Mouse (Mus musculus) adrenal gland, adult 2 months (tissue): Measurements from ENCODE around the gene Psma3. TPM values are rescaled to one million over a fixed set of nuclear protein-coding genes. Genes with fewer than 3 reads are reported as not detected.
"Not testable (repeated sequence)": the region's sequence is repeated elsewhere in the genome, so short reads cannot be mapped to it uniquely, and the experiment has no call there.

Source experiments
- DNase-seq: peaks from one replicate; pipeline ENCODE4 v3.0.0; 2021
- polyA plus RNA-seq: library from polyadenylated mRNA; depleted of rRNA; stranded (reverse); fragments of >200 nt; gene quantifications from 2 replicates; pipeline ENCODE4 v1.2.3, GENCODE M21; 2012
- total RNA-seq, 2 experiments: library from RNA; stranded (reverse); gene quantifications; 2 replicates each; pipeline ENCODE4 v1.2.3; 2021

The Psma3 gene
- total and polyA plus RNA-seq, 3 experiments: 6.8 to 448 (median 369) TPM

- no peak for DNase-seq
Observed at GRCm38 (mm10) chr12:71001456-71001855, 27.0 kb downstream of the Psma3 start.

GRCm38 (mm10) chr12:71003760-71004426, 29.5 kb downstream of the Psma3 start:
- DNase-seq: no peak

GRCm38 (mm10) chr12:71006141-71006540, 31.7 kb downstream of the Psma3 start:
- DNase-seq: no peak

- DNase-seq: no peak
Observed at GRCm38 (mm10) chr12:71006901-71007300, 32.5 kb downstream of the Psma3 start.

DNA sequence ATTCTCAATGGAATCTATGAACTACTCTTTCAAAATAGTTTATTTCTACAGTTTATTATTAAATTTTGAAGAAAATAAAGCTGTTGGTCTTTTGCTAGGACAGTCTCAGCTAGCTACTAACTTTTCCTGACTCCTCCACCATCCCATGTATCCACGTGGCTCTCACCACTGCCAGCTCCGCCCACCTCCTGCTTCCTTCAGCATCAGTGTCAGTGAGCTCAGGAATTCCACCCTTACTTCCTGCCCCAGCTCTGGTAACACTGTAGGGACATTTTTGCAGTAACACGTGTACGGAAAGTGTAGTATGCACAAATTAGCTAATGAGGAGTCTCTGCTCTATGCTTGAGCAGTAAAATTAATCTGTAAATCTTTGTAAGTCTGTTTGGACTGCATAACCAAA, 35.3 kb downstream of the Psma3 start:
- DNase-seq: peak; percentile 54

DNA sequence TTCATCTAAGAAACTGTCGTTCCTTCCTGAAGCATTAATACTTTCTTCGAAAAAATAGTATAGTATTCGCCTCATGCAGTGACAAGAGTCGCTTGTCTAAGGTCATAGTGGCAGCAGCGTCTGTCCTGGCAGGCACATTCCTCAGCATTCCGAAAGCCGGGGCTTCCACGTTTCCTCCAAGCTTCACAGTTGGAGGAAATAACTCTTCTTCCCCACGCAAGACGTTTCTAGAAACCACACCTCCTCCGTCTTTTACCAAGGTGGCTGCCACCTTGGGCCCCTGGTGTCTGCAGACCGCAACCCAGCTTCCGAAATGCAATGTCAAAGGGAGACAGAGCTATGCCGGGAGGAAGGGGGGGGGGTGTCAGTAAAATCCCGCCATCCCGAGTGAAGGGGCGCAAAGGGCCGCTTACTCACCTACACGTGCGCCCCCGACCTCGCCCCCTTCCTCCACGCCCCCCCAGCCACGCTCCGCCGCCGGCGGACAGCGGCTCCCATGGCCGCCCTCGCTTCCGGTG, 40.5 kb downstream of the Psma3 start:
- DNase-seq: no peak

- peak; percentile 97 for DNase-seq
Observed at GRCm38 (mm10) chr12:71015363-71016210, 41.2 kb downstream of the Psma3 start, which contains the start of gene Arid4a. Gene Arid4a, plus strand, starts transcription at chr12:71015990.

DNA sequence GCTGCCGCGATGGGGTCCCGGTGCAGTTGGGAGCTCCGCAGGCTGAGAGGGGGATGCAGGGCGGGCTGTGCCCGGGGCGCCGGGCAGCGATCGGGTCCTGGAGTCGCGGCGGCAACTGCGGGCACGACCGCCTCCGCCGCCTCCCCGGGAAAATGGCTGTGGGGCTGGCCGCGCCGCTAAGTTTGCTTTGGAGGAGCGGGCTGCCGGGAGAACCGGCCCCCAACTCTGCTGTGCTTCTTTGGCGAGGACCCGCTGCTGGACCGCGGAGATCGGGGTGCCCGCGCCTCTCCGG, 41.7 kb downstream of the Psma3 start:
- DNase-seq: no peak

DNA sequence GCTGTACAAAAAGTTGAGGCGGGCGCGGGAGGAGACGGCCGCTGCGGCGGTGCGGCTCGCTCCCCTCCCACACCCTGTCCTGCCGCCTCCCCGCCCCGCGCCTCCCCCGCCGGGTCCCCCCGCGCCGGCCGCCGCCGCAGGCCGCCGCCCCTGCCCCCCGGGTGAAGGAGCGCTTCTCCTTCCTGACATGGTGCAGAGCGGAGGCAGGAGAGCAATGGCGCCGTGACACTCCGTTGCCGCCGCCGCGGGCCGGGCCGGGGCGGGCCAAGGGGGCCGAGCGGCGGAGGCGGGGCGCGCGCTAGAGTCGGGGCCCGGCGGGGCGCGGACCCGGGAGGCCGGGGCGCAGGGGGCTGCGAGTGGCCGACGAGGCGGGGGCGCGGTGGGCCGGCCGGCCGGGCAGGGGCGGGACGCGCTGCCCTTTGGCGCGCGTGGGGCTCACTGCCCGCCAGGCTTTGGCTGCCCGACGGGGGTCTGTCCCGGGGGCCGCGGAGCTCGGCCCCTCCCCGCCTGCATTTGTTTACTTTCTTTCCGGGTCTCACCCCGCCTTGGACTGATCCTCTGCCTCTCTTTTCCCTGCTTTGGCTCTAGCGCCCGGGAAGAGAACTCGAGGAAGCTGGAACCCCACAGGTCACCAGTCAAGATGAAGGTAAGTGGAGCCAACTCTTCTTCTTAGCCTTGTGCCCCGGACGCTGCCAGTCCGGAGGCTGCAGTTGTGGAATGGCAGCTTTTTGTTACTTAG, 42.3 kb downstream of the Psma3 start:
- peak; percentile 82 for DNase-seq

DNA sequence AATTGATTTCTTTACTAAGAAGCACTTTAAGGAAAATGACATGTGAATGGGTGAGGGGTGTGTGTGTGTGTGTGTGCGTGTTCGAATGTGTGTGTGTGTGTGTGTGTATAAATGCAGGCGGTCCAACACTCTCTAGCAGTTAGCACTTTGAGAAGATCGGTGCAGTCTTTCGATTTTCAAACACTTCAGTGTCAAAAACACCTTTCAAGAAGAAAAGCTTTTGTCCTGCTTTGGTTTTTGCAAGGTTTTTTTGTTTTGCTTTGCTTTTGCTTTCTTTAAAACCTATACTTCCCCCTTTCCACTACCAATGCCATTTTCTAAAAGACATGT, 42.8 kb downstream of the Psma3 start:
- no peak for DNase-seq

GRCm38 (mm10) chr12:71017827-71018226, 43.4 kb downstream of the Psma3 start:
- DNase-seq: no peak

GRCm38 (mm10) chr12:71019211-71019610, 44.8 kb downstream of the Psma3 start:
- no peak for DNase-seq

- no peak for DNase-seq
Observed at GRCm38 (mm10) chr12:71024411-71024810, 50.0 kb downstream of the Psma3 start.

DNA sequence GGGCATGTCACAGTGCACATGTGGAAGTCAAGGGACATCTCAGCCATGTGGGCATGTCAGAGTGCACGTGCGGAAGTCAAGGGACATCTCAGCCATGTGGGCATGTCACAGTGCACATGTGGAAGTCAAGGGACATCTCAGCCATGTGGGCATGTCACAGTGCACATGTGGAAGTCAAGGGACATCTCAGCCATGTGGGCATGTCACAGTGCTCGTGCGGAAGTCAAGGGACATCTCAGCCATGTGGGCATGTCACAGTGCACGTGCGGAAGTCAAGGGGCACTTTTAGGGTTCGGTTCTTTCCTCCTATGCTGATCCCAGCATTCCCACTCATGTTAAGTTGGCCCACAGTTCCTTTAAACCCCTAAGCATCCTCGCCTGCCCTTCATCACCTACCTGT, 53.8 kb downstream of the Psma3 start:
- DNase-seq: not testable (repeated sequence)

GRCm38 (mm10) chr12:71030260-71030659, 55.8 kb downstream of the Psma3 start:
- no peak for DNase-seq

- no peak for DNase-seq
Observed at GRCm38 (mm10) chr12:71030722-71031121, 56.3 kb downstream of the Psma3 start.

DNA sequence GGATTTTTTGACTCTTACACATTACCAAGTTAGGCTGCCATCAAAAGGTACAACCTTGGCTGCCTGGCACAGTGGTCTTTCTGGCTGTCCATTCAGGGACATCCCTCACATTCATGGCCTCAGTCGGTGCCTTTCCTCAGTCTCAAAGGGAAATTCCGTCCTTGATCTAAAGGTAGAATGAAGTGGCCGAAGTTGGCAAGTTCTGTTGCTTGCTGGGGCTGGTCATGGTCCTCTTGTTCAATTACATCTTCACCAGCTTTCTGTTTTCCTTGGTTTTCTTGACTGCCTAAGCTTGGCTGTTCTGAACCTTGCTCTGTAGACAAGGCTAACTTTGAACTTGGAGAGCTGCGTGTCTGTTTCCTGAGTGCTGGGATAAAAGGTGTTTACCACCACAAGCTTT, 61.4 kb downstream of the Psma3 start:
- DNase-seq: no peak

DNA sequence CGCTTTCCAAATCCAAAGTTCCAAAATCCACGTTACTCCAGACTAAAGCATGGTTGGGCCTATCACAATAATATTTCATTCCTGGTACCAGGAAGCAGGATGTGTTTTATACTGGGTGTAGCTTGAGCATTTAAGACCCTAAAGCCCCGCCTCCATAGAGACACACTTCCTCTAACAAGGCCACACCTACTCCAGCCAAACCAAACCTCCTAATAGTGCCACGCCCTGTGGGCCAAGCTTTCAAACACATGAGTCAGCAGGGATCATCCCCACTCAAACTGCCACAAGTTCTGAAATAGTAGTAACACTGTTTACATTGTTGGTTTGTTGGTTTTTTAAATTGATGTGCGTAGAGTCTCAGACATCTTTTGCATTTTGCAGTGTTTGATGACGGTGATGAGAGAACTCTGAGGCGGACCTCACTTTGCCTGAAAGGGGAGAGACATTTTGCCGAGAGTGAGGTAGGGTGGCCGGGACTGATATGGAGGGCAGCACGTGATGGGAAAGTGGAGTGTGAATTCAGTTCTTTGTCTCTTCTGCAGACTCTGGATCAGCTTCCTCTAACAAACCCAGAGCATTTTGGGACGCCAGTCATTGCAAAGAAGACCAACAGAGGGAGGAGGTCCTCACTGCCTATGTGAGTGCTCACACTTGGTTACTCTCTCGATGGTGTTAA, 62.4 kb downstream of the Psma3 start:
- DNase-seq: no peak

- peak; percentile 30 for DNase-seq
Observed at GRCm38 (mm10) chr12:71040462-71040861, 66.0 kb downstream of the Psma3 start.

DNA sequence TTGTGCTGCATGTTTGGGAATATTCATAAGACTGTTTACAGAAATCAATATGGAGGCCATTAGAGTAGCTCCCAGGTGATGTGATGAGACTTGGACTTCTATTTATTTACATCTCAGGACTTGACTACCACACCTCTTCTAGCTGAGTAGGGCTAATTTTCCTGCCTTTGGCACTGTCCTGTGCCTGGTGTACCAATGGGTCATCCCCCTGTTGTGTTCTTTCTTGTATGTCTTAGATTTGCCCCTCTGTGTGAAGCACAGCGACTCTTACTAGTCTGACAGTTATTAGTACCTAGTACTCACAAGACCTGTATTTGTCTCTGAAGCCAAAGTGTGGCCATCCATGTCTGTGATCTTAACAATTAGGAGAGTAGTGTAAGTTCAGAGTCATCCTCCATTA, 68.0 kb downstream of the Psma3 start:
- no peak for DNase-seq

DNA sequence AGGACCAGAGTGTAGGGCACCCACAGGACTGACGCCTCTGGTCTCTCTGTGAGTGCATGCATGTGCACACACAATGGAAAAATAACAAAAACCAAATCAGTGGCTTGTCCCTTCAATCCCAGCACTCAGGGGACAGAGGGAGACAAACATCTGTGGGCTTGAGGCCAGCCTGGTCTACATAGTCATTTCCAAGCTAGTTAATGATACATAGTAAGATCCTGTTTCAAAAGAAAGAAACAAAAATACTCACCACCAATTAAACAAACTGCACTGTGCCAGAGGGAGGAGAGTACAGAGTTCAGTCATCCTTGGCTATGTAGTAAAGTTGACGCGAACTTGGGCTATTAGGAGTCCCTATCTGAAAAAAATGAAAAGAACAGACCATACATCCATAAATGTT, 69.2 kb downstream of the Psma3 start:
- no peak for DNase-seq

DNA sequence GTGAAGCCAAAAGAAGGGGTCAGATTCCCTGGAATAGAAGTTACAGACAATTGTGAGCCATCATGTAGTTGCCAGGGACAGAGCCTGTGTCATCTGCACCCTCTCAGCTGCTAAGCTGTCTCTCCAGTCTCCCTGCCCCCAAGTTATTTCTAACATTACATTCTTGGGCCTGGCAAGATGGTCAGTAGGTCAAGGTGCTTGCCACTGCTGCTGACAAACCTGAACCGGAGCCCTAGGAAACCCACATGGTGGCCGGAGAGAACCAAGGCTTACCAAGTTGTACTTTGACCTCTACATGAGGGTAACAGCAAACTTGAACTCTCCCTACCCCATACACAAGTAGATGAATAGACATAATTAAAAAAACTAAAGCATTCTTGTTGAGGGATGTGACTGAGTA, 70.1 kb downstream of the Psma3 start:
- no peak for DNase-seq
